Comparison of ENCODE assay signal across 18 mouse cellular contexts in the genomic region with DNA sequence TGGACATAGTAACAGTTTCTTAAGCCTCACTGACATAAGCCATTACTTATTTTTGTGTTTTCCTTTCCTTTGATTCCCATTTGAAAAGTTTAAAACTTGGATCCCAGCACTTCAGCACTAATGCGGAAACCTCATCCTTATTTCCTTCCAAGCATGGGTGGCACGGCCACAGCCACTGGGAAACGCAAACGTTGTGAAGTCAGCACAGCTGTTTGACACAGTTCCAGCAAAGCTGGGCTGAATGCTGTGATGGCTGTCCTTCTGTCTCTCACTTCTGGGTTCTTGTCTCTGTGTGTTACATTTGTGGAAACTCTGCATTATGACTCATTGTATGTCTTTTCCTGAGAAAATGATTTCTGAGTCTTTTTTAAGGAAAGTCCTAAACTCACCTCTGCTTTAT. TPM values are rescaled to one million over a fixed set of nuclear protein-coding genes. Genes with fewer than 3 reads are reported as not detected.
DNase-seq lines count a peak whose midpoint lies in the region; TF ChIP-seq lines count a peak whose summit lies in the region.
"Had no signal": no experiment of that assay in that cellular context is flagged by ENCODE, and none has a peak within 500 bp of the region (broad histone marks: within the 10 kb centered on the region; RNA-seq: fewer than 3 reads in every experiment).

No protein-coding gene starts in this region.

- TF ChIP-seq CTCF in C2C12 (IDR thresholded peaks at IDR 0.05; ENCODE audit: control insufficient read depth, insufficient read depth, insufficient read length) = no peak

- intact Hi-C loops in heart, postnatal 36 days (cut with DNase I) = no loop called here

- peak; percentile 3 to 4 for DNase-seq in frontal cortex, postnatal 36 days (ENCODE audit: low spot score in 2 of 2)
- DNase-seq in frontal cortex, postnatal 10 days (ENCODE audit: low spot score in 2 of 2) = no peak
- peak; percentile 8 for DNase-seq in layer of hippocampus, adult 11-12 months (ENCODE audit: low spot score)
- no peak for DNase-seq in layer of hippocampus, adult 9-10 months (ENCODE audit: low spot score)
- peak; percentile 5 to 14 for DNase-seq in heart, postnatal 36 days
- DNase-seq in ovary, adult 18-20 months (ENCODE audit: low spot score) = no peak
- no peak for DNase-seq in MN1 (ENCODE audit: low spot score)
- DNase-seq: cerebellum, adult 9-11 months; lung, adult 18-20 months; retina, postnatal 1 day; thymus, postnatal 25 days had no signal

- no peaks in the 10 kb centered on the region for H3K79me3 ChIP-seq in C2C12 (ENCODE audit: low read depth)

- no peaks in the 10 kb centered on the region for H3K79me2 ChIP-seq in C2C12 (ENCODE audit: control insufficient read depth, insufficient read depth)

- H3ac ChIP-seq in C2C12 (ENCODE audit: control insufficient read depth, insufficient read length, low read depth) = no peak overlapping the region

- H3K36me3 ChIP-seq in C2C12 (ENCODE audit: control insufficient read depth, insufficient read depth) = no peaks in the 10 kb centered on the region
- H3K36me3 ChIP-seq: embryonic facial prominence, embryonic 12.5 days; hindbrain, embryonic 10.5 days; kidney, embryonic 15.5 days had no signal

- no peaks in the 10 kb centered on the region for H3K27me3 ChIP-seq in C2C12 (ENCODE audit: control insufficient read depth, insufficient read depth, insufficient read length)
- H3K27me3 ChIP-seq: CH12.LX; embryonic facial prominence, embryonic 12.5 days; kidney, embryonic 15.5 days had no signal

- no peak overlapping the region for H3K4me3 ChIP-seq in C2C12 (ENCODE audit: insufficient read depth, poor library complexity, severe bottlenecking)
- H3K4me3 ChIP-seq: embryonic facial prominence, embryonic 12.5 days; heart, adult 2 months; hindbrain, embryonic 10.5 days; kidney, embryonic 15.5 days had no signal

TF ChIP-seq in C2C12, 6 proteins besides CTCF, POLR2A, EP300 and RAD21:
- TF ChIP-seq MYOG (IDR thresholded peaks at IDR 0.05; ENCODE audit: control insufficient read depth, extremely low read depth, insufficient read length) = no peak
- TF ChIP-seq MYOD1 (IDR thresholded peaks at IDR 0.05; ENCODE audit: control insufficient read depth, insufficient read length, low read depth) = peak; percentile 33

RNA-seq across cellular contexts. Expression of gene Abca8a, which starts 34.7 kb away (rescaled TPM):
- polyA plus RNA-seq in C2C12 (2012; fragmentation: generic; extraction: Trizol) = not detected
- total RNA-seq in heart, postnatal 36 days (2021) = 10 to 100 TPM; 34.6 to 43.4 TPM
- total RNA-seq: MEL had no signal
- polyA plus RNA-seq: hindbrain, embryonic 10.5 days had no signal

Comparison
In these comparisons a context has a peak if more than half of its experiments do, and no peak if none do; other contexts are left out.
1. DNase-seq: peak in frontal cortex, postnatal 36 days (2 of 2), layer of hippocampus, adult 11-12 months (single experiment) and heart, postnatal 36 days (2 of 2); none in frontal cortex, postnatal 10 days (0 of 2), layer of hippocampus, adult 9-10 months (single experiment), ovary, adult 18-20 months (single experiment) and MN1 (single experiment).